In genomic region chr14:21174804-21175203, GRCm38 (mm10) we compare ENCODE assay signal across 20 mouse cellular contexts.
DNase-seq lines count a peak whose midpoint lies in the region; ATAC-seq lines count a peak whose summit lies in the region.
"Had no signal": no experiment of that assay in that cellular context is flagged by ENCODE, and none has a peak within 500 bp of the region (broad histone marks: within the 10 kb centered on the region; RNA-seq: fewer than 3 reads in every experiment).

No protein-coding gene starts in this region.

- no peaks in the 10 kb centered on the region for H3K27me3 ChIP-seq in midbrain, embryonic 11.5 days (ENCODE audit: control insufficient read depth, insufficient read depth, low read length)
- no peaks in the 10 kb centered on the region for H3K27me3 ChIP-seq in midbrain, embryonic 14.5 days (ENCODE audit: control insufficient read depth, insufficient read depth, low read length)
- H3K27me3 ChIP-seq: embryonic facial prominence, embryonic 12.5 days; forebrain, embryonic 13.5 days; forebrain, embryonic 15.5 days; Patski had no signal

- H3K9me3 ChIP-seq in midbrain, embryonic 11.5 days (ENCODE audit: control insufficient read depth, low read length): no peaks in the 10 kb centered on the region
- no peaks in the 10 kb centered on the region for H3K9me3 ChIP-seq in midbrain, embryonic 14.5 days (ENCODE audit: control insufficient read depth, low read length)
- H3K9me3 ChIP-seq: embryonic facial prominence, embryonic 10.5 days; embryonic facial prominence, embryonic 12.5 days; forebrain, embryonic 13.5 days; forebrain, embryonic 15.5 days had no signal

- H3K9ac ChIP-seq in midbrain, embryonic 11.5 days (ENCODE audit: low read length): no peak overlapping the region
- H3K9ac ChIP-seq in midbrain, embryonic 14.5 days (replicated peaks; ENCODE audit: low read length): no peak overlapping the region
- H3K9ac ChIP-seq: embryonic facial prominence, embryonic 12.5 days; forebrain, embryonic 13.5 days; forebrain, embryonic 15.5 days; forebrain, postnatal 0 days had no signal

- WGBS in midbrain, embryonic 11.5 days: 80% methylated on average over 2 of the region's 2 CpGs
- WGBS in midbrain, embryonic 14.5 days: 63% methylated on average over 2 of the region's 2 CpGs

- H3K27ac ChIP-seq in midbrain, embryonic 11.5 days (ENCODE audit: low read depth, low read length): no peak overlapping the region
- no peak overlapping the region for H3K27ac ChIP-seq in midbrain, embryonic 14.5 days (replicated peaks; ENCODE audit: low read depth, low read length)
- H3K27ac ChIP-seq: embryonic facial prominence, embryonic 10.5 days; embryonic facial prominence, embryonic 12.5 days; forebrain, embryonic 13.5 days; forebrain, embryonic 15.5 days had no signal

- intact Hi-C loops in left cerebral cortex, postnatal 36 days (cut with DNase I): no loop called here

- DNase-seq in midbrain, embryonic 11.5 days (ENCODE audit: low spot score, missing footprints): peak; percentile 31
- no peak for DNase-seq in midbrain, embryonic 14.5 days
- peak; percentile 18 for DNase-seq in adipocyte (ENCODE audit: low spot score)
- DNase-seq in embryo, embryonic 11 days: no peak
- DNase-seq in left cerebral cortex, postnatal 36 days (ENCODE audit: low spot score in 2 of 2): no peak
- DNase-seq: adrenal gland, adult 8-10 months; adrenal gland, postnatal 14 days; adrenal gland, postnatal 36 days; cerebellum, adult 11-12 months; cerebellum, adult 2 months; cerebellum, adult 9-10 months; cerebellum, postnatal 10 days; cerebellum, postnatal 36 days; forebrain, postnatal 0 days had no signal

- H3K4me3 ChIP-seq in midbrain, embryonic 11.5 days (ENCODE audit: low read depth, low read length): no peak overlapping the region
- no peak overlapping the region for H3K4me3 ChIP-seq in midbrain, embryonic 14.5 days (replicated peaks; ENCODE audit: low read depth, low read length)
- H3K4me3 ChIP-seq: embryonic facial prominence, embryonic 10.5 days; embryonic facial prominence, embryonic 12.5 days; forebrain, embryonic 13.5 days; forebrain, embryonic 15.5 days had no signal

- ATAC-seq in midbrain, embryonic 11.5 days (ENCODE audit: low FRiP score): no peak
- no peak for ATAC-seq in midbrain, embryonic 14.5 days (ENCODE audit: low FRiP score, low TSS enrichment)
- ATAC-seq in megakaryocyte-erythroid progenitor cell, adult 5-6 weeks (replicated peaks; ENCODE audit: low FRiP score, low TSS enrichment, poor library complexity, severe bottlenecking): peak; percentile 79
- ATAC-seq: forebrain, embryonic 13.5 days; forebrain, embryonic 15.5 days; forebrain, postnatal 0 days; Patski had no signal

- no peaks in the 10 kb centered on the region for H3K36me3 ChIP-seq in midbrain, embryonic 11.5 days (ENCODE audit: control insufficient read depth, insufficient read depth, low read length)
- H3K36me3 ChIP-seq in midbrain, embryonic 14.5 days (ENCODE audit: control insufficient read depth, insufficient read depth, low read length): no peaks in the 10 kb centered on the region
- H3K36me3 ChIP-seq: embryonic facial prominence, embryonic 10.5 days; embryonic facial prominence, embryonic 12.5 days; forebrain, embryonic 15.5 days had no signal

- H3K4me2 ChIP-seq in midbrain, embryonic 11.5 days: no peak overlapping the region
- H3K4me2 ChIP-seq in midbrain, embryonic 14.5 days (ENCODE audit: low read length): no peak overlapping the region
- H3K4me2 ChIP-seq: embryonic facial prominence, embryonic 12.5 days; forebrain, embryonic 13.5 days; forebrain, embryonic 15.5 days had no signal

- no peaks in the 10 kb centered on the region for H3K4me1 ChIP-seq in midbrain, embryonic 11.5 days (ENCODE audit: control insufficient read depth, insufficient read depth, low read length)
- H3K4me1 ChIP-seq in midbrain, embryonic 14.5 days (ENCODE audit: control insufficient read depth, insufficient read depth, low read length): no peaks in the 10 kb centered on the region
- H3K4me1 ChIP-seq: embryonic facial prominence, embryonic 10.5 days; forebrain, embryonic 13.5 days; forebrain, embryonic 15.5 days had no signal

Comparison
In these comparisons a context has a peak if more than half of its experiments do, and no peak if none do; other contexts are left out.
1. DNase-seq: peak in midbrain, embryonic 11.5 days (single experiment) and adipocyte (single experiment); none in midbrain, embryonic 14.5 days (single experiment), embryo, embryonic 11 days (single experiment) and left cerebral cortex, postnatal 36 days (0 of 2).